Mouse (Mus musculus) limb, embryonic 15.5 days (tissue): ENCODE data around the gene Ppp2ca. TPM values are rescaled to one million over a fixed set of nuclear protein-coding genes. Genes with fewer than 3 reads are reported as not detected.
"Not testable (repeated sequence)": the region's sequence is repeated elsewhere in the genome, so short reads cannot be mapped to it uniquely, and the experiment has no call there.

Source experiments
- ATAC-seq: fragments of 200-750 bp; cut with Nextera tagmentation; 2 replicates; pipeline ENCODE4 v1.8.0; 2017; ENCODE audit warnings: low read depth, moderate TSS enrichment; ENCODE audit not compliant: insufficient number of reproducible peaks, low FRiP score, low TSS enrichment
- H3K27ac ChIP-seq: fragments of 300-500 bp; sonication (generic); 2 replicates; pipeline ENCODE4 v1.5.1; 2015; ENCODE audit warnings: moderate library complexity, mild to moderate bottlenecking, inconsistent platforms
- H3K27me3 ChIP-seq: fragments of 300-500 bp; sonication (generic); 2 replicates; pipeline ENCODE4 v1.6.1; 2015; ENCODE audit warnings: inconsistent platforms
- H3K36me3 ChIP-seq: fragments of 300-500 bp; sonication (generic); 2 replicates; pipeline ENCODE4 v1.6.1; 2015; ENCODE audit warnings: inconsistent platforms
- H3K4me1 ChIP-seq: fragments of 300-500 bp; sonication (generic); 2 replicates; pipeline ENCODE4 v1.6.1; 2015; ENCODE audit warnings: inconsistent platforms
- H3K4me2 ChIP-seq: fragments of 300-500 bp; sonication (generic); 2 replicates; pipeline ENCODE4 v1.6.1; 2015; ENCODE audit warnings: mild to moderate bottlenecking, inconsistent platforms
- H3K4me3 ChIP-seq: fragments of 300-500 bp; sonication (generic); 2 replicates; pipeline ENCODE4 v1.5.1; 2015; ENCODE audit warnings: mild to moderate bottlenecking, inconsistent platforms
- H3K9ac ChIP-seq: fragments of 300-500 bp; sonication (generic); 2 replicates; pipeline ENCODE4 v1.6.1; 2015; ENCODE audit warnings: inconsistent platforms
- H3K9me3 ChIP-seq: fragments of 300-500 bp; sonication (generic); 2 replicates; pipeline ENCODE4 v1.6.1; 2016; ENCODE audit warnings: inconsistent platforms
- WGBS: fragments of 180-500 bp; shearing (Covaris S2); methylation state at CpG from one replicate; pipeline ENCODE4 v1.1.7; 2015; 5-methylcytosine and 5-hydroxymethylcytosine counted together
- polyA plus RNA-seq: library from polyadenylated mRNA; unstranded; fragments of >200 nt; fragmentation: Nextera tagmentation; extraction: Ambion mirVana; gene quantifications from 2 replicates; pipeline ENCODE4 v1.2.1, GENCODE M21; 2015

Ppp2ca gene
- polyA plus RNA-seq, 1 experiment from 2014 or later: 73.9 TPM

DNA sequence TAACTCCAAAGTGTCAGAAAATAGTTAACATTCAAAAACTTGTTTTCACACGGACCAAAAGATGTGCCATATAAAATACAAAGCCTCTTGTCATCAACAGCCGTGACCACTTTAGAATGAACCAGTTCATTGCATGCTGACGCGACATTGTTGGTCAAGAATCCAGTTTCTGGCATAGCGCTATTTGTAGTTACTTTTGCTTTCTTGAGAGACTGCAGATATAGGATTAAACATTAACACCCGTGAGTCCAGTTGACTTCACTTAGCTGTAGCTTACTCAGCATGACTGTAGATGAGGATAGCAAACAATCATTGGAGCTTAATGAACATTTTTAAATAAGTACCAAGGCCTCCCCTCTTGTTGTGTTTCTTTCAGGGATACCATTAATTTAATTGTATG is 23.6 kb downstream of the Ppp2ca start:
- Histone ChIP-seq H3K27ac (no peak overlapping the region), H3K4me1 (no peaks in the 10 kb centered on the region), H3K4me3 (no peak overlapping the region), H3K9ac (no peak overlapping the region), H3K27me3 (no peaks in the 10 kb centered on the region), H3K36me3 (peaks cover 78% of the 10 kb centered on the region), H3K4me2 (no peak overlapping the region), H3K9me3 (0 out of 2 replicates have a peak, but pooled peaks cover 6% of the 10 kb centered on the region)
- no peak for ATAC-seq
- WGBS: 93% methylated on average over 6 of the region's 6 CpGs

GRCm38 (mm10) chr11:52124468-52124867 is 26.0 kb downstream of the Ppp2ca start:
- ATAC-seq: no peak
- H3K4me3 ChIP-seq: no peak overlapping the region
- no peaks in the 10 kb centered on the region for H3K27me3 ChIP-seq
- H3K4me2 ChIP-seq: no peak overlapping the region
- 84% methylated on average over 4 of the region's 4 CpGs for WGBS
- no peak overlapping the region for H3K9ac ChIP-seq
- H3K36me3 ChIP-seq: peaks cover 54% of the 10 kb centered on the region
- 0 out of 2 replicates have a peak, but pooled peaks cover 6% of the 10 kb centered on the region for H3K9me3 ChIP-seq
- H3K4me1 ChIP-seq: no peaks in the 10 kb centered on the region
- no peak overlapping the region for H3K27ac ChIP-seq

DNA sequence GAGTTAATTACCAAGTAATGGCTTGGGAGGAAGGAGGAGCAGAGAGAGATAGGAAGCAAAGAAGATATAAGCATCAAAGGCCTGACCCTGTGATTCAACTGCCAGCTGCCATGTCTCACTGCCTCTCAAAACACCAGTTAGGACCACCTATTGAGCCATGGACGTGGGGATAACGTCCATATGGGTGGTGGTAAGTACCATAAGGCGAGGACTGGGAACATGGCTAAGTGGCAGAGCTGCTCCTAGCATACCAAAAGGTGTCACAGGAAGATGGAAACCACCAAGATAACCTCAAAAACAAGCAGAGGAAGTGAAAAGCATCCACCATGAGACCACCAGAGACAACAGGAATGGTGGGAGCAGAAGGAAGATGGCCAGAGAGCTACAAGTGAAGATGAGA is 28.7 kb downstream of the Ppp2ca start:
- Histone ChIP-seq H3K4me1 (0 out of 2 replicates have a peak, but pooled peaks cover 3% of the 10 kb centered on the region), H3K27ac (no peak overlapping the region), H3K9ac (no peak overlapping the region), H3K36me3 (peaks cover 29% of the 10 kb centered on the region), H3K4me2 (no peak overlapping the region), H3K4me3 (no peak overlapping the region), H3K27me3 (no peaks in the 10 kb centered on the region), H3K9me3 (no peaks in the 10 kb centered on the region)
- no peak for ATAC-seq
- 70% methylated on average over 3 of the region's 3 CpGs for WGBS

- Histone ChIP-seq H3K4me2 (no peak overlapping the region), H3K9ac (no peak overlapping the region), H3K36me3 (peaks cover 24% of the 10 kb centered on the region), H3K4me3 (no peak overlapping the region), H3K27ac (no peak overlapping the region), H3K4me1 (0 out of 2 replicates have a peak, but pooled peaks cover 3% of the 10 kb centered on the region), H3K9me3 (no peaks in the 10 kb centered on the region), H3K27me3 (no peaks in the 10 kb centered on the region)
- WGBS: 63% methylated on average over 5 of the region's 5 CpGs
- no peak for ATAC-seq
Observed at GRCm38 (mm10) chr11:52127760-52128159, 29.3 kb downstream of the Ppp2ca start.

DNA sequence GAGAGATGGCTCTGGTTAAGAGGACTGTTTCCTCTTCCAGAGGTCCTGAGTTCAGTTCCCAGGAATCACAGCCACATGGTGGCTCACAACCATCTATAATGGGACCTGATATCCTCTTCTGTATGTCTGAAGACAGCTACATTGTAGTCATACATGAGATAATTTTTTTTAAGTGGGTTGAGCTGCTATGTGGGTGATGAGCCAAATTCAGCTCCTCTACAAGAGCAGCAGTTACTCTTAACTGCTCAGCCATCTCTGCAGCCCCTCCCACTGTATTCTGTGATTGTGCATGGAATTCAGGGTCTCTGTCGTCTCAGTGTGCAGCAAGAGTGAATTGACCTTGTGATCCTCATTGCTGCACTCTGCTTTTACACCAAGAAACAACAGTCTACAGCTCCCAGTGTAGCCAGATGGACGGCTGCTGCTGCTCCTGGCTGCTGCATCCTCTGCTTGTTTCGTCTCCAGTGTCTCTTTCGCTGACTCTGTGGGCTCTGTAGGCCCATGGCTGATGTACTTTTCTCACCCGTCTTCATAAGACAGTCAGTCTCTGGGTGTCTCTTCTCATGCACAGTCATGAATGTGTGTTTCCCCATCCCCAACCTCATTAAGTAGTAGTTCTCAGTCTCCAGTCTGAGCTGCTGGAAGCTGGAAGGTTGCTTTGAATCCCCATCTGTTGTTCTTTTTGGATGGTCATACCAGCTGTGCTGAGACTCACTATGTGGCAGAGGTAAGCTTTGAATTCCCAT is 30.0 kb downstream of the Ppp2ca start:
- H3K9me3 ChIP-seq: no peaks in the 10 kb centered on the region
- H3K4me3 ChIP-seq: no peak overlapping the region
- H3K27ac ChIP-seq: no peak overlapping the region
- no peak for ATAC-seq
- no peaks in the 10 kb centered on the region for H3K27me3 ChIP-seq
- no peak overlapping the region for H3K4me2 ChIP-seq
- 69% methylated on average over 5 of the region's 5 CpGs for WGBS
- H3K36me3 ChIP-seq: peaks cover 18% of the 10 kb centered on the region
- no peak overlapping the region for H3K9ac ChIP-seq
- H3K4me1 ChIP-seq: 0 out of 2 replicates have a peak, but pooled peaks cover 3% of the 10 kb centered on the region

DNA sequence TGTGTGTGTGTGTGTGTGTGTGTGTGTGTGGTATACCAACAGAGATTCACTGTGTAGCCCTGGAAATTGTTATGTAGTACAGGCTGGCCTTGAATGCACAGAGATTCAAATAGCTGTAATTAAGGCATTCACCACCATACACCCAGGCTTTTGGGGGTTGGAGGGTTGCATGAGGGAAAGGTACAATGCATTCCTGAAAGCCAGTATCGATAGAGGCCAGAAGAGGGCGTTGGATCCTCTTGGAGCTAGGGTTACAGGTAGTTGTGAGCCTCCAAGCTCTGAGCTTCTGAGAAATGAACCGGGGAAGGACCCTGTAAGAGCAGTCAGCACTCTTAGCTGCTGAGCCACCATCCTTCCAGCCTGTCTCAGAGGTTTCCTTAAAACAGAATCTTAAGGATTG is 30.7 kb downstream of the Ppp2ca start:
- Histone ChIP-seq H3K27ac (peak overlapping the region; percentile 38; the same call in 1 of the 2 replicates), H3K9ac (no peak overlapping the region), H3K27me3 (no peaks in the 10 kb centered on the region), H3K4me2 (no peak overlapping the region), H3K4me3 (no peak overlapping the region), H3K36me3 (peaks cover 13% of the 10 kb centered on the region), H3K9me3 (no peaks in the 10 kb centered on the region), H3K4me1 (0 out of 2 replicates have a peak, but pooled peaks cover 3% of the 10 kb centered on the region)
- no peak for ATAC-seq
- 24% methylated on average over 3 of the region's 3 CpGs for WGBS

DNA sequence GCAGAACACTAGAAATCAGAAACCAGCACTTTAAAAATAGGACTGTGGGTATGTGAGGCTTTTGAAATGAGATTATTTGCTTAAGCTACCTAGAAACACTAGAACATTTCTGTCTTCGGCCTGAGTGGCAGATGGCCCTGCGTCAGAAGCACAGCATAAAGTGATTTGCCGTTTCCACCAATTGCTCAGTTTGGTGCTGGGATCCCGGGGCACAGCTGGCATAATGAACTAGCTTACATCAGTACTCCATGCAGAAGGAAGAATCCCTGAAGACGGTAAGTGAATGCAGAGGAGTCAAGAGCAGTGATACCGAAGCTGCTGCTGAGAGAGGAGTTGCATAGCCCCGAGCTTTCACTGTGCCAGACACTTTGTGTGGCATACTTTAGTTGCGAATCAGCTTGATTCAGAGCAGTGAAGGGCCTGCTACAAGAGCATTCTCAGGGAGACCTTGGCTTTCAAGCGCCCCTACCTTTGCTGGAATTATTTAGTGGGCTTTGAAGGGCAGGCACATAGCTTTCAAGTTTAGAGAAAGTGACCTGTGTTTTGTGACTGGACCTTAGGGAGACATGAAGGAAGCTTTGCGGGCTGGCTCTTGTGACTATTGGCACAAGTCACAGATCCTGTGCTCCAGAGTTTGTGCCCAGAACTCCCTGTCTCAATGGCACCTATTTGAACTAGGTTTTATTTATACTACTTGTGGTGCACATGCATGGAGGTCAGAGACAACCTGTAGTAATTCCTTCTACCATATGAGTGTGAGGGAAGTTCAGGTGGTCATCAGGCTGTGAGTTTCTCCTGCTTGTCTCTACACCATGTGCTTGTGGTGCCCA is 31.4 kb downstream of the Ppp2ca start:
- WGBS: 67% methylated on average over 10 of the region's 10 CpGs

GRCm38 (mm10) chr11:52130451-52131068 is 32.1 kb downstream of the Ppp2ca start:
- H3K36me3 ChIP-seq: 0 out of 2 replicates have a peak, but pooled peaks cover under 1% of the 10 kb centered on the region
- 84% methylated on average over 7 of the region's 7 CpGs for WGBS
- 0 out of 2 replicates have a peak, but pooled peaks cover 3% of the 10 kb centered on the region for H3K4me1 ChIP-seq
- H3K9ac ChIP-seq: no peak overlapping the region
- no peak overlapping the region for H3K27ac ChIP-seq
- no peak overlapping the region for H3K4me3 ChIP-seq
- no peaks in the 10 kb centered on the region for H3K9me3 ChIP-seq
- no peaks in the 10 kb centered on the region for H3K27me3 ChIP-seq
- ATAC-seq: no peak
- no peak overlapping the region for H3K4me2 ChIP-seq

More for the DNA sequence above, 31.4 kb downstream of the Ppp2ca start:
- no peak overlapping the region for H3K4me2 ChIP-seq
- no peaks in the 10 kb centered on the region for H3K9me3 ChIP-seq
- H3K27me3 ChIP-seq: no peaks in the 10 kb centered on the region
- peak overlapping the region; percentile 38 for H3K27ac ChIP-seq
- peaks cover 7% of the 10 kb centered on the region for H3K36me3 ChIP-seq
- H3K4me1 ChIP-seq: 0 out of 2 replicates have a peak, but pooled peaks cover 3% of the 10 kb centered on the region
- no peak overlapping the region for H3K4me3 ChIP-seq
- H3K9ac ChIP-seq: no peak overlapping the region
- no peak for ATAC-seq

- not testable (repeated sequence) for H3K9ac ChIP-seq, H3K36me3 ChIP-seq, H3K4me3 ChIP-seq, H3K27me3 ChIP-seq, H3K4me1 ChIP-seq, ATAC-seq, H3K27ac ChIP-seq, H3K4me2 ChIP-seq, H3K9me3 ChIP-seq
- WGBS: 42% methylated on average over 4 of the region's 4 CpGs
Observed at GRCm38 (mm10) chr11:52143675-52144074, 45.2 kb downstream of the Ppp2ca start.

GRCm38 (mm10) chr11:52145428-52145827 is 46.9 kb downstream of the Ppp2ca start, which contains the start of gene Olfr1373:
TSS of gene Olfr1373 (minus strand) at chr11:52145528.
- not testable (repeated sequence) for H3K27me3 ChIP-seq, ATAC-seq, H3K9ac ChIP-seq, H3K4me1 ChIP-seq, H3K27ac ChIP-seq, H3K36me3 ChIP-seq, H3K4me3 ChIP-seq, H3K9me3 ChIP-seq, H3K4me2 ChIP-seq
- WGBS: 88% methylated on average over 1 of the region's 1 CpGs

DNA sequence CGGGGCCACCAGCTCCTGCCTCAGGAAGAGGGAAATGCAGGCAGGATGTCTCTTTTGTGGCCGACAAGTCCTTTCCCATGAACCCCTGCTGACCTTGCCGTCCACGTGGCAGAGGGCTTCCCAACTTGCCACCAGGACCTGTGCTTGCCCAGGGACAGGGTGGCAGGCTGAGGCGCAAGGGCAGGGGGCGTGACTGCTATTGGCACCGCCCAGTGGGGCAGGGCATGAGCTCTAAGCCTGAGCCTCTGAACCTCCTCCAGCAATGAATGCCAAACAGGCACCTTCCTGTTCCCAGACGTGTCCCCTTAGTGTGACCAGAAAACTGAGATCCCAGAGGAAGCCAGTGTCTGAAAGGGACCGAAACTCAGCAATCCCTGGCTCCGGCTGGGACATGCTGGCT is 65.4 kb downstream of the Ppp2ca start:
- Histone ChIP-seq H3K27ac (no peak overlapping the region), H3K9me3 (no peaks in the 10 kb centered on the region), H3K27me3 (peaks cover 27% of the 10 kb centered on the region), H3K4me3 (no peak overlapping the region), H3K4me2 (no peak overlapping the region), H3K9ac (no peak overlapping the region), H3K36me3 (no peaks in the 10 kb centered on the region), H3K4me1 (peaks cover 7% of the 10 kb centered on the region)
- no peak for ATAC-seq
- WGBS: 30% methylated on average over 10 of the region's 10 CpGs
